Mouse (Mus musculus) embryo, embryonic 11 days (tissue): ENCODE data around the gene Crybb1.

ENCODE experiments used
- DNase-seq: peaks from one replicate; pipeline ENCODE4 v3.0.0-alpha.2; 2015

The Crybb1 gene

GRCm38 (mm10) chr5:112316468-112316867, 60.9 kb downstream of the Crybb1 start:
- DNase-seq, result no peak

DNA sequence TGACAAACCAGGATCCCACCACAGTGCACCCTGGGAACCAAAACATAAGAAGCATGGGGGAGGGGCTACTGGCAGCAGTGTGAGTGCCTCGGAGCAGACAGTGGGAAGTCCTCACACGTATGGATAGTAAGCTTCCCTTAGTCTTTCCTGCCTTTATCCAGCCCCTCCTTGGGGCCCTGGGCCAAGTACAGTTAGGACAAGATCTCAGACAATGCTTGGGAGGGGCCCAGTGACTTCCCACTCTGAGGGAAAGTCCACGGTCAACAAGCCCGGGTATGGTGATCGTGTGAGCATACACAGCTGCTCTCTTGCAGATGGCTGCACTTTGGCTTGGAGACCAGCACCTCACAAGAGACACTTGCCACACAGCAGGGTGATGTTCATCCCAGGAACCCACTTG, 61.7 kb downstream of the Crybb1 start:
- DNase-seq, result no peak
